Mouse (Mus musculus): ENCODE data around the gene C2. TPM values are rescaled to one million over a fixed set of nuclear protein-coding genes. Genes with fewer than 3 reads are reported as not detected.
A peak's percentile ranks its signal among the peaks of the same experiment; 100 is the strongest.
"Not testable (repeated sequence)": the region's sequence is repeated elsewhere in the genome, so short reads cannot be mapped to it uniquely, and the experiment has no call there.

The C2 gene
- polyA plus RNA-seq, 1 experiment from 2014 or later = 8.2 TPM

GRCm38 (mm10) chr17:34902895-34903294 is 4.8 kb upstream of the C2 start:
- Histone ChIP-seq H3K4me1 (peaks cover 27% of the 10 kb centered on the region), H3K9ac (no peak overlapping the region), H3K9me3 (replicated peaks) (no peaks in the 10 kb centered on the region), H3K36me3 (peaks cover 66% of the 10 kb centered on the region), H3K27ac (no peak overlapping the region), H3K4me2 (no peak overlapping the region), H3K4me3 (no peak overlapping the region), H3K27me3 (replicated peaks) (no peaks in the 10 kb centered on the region)
- no peak for ATAC-seq
- 87% methylated on average over 9 of the region's 9 CpGs for WGBS (ENCODE audit: insufficient replicate concordance)

- H3K9me3 ChIP-seq (replicated peaks); H3K9ac ChIP-seq; H3K27ac ChIP-seq; H3K4me3 ChIP-seq; ATAC-seq; H3K4me2 ChIP-seq; H3K27me3 ChIP-seq (replicated peaks): not testable (repeated sequence)
- Histone ChIP-seq H3K4me1 (peaks cover 37% of the 10 kb centered on the region), H3K36me3 (peaks cover 56% of the 10 kb centered on the region)
- 80% methylated on average over 7 of the region's 10 CpGs for WGBS (ENCODE audit: insufficient replicate concordance)
These were observed 3.9 kb upstream of the C2 start for GRCm38 (mm10) chr17:34901948-34902347.

- H3K4me3 ChIP-seq; H3K27me3 ChIP-seq (replicated peaks); H3K27ac ChIP-seq; ATAC-seq; H3K9ac ChIP-seq; H3K9me3 ChIP-seq (replicated peaks): not testable (repeated sequence)
- peaks cover 53% of the 10 kb centered on the region for H3K36me3 ChIP-seq
- H3K4me1 ChIP-seq = peaks cover 48% of the 10 kb centered on the region
- peak overlapping the region; percentile 100; the same call in 1 of the 2 replicates for H3K4me2 ChIP-seq
These were observed 2.8 kb upstream of the C2 start for GRCm38 (mm10) chr17:34900826-34901225.

- 3% methylated on average over 5 of the region's 5 CpGs for WGBS (ENCODE audit: insufficient replicate concordance)
- peak overlapping the region; percentile 87 for H3K4me3 ChIP-seq
- no peaks in the 10 kb centered on the region for H3K27me3 ChIP-seq (replicated peaks)
- no peaks in the 10 kb centered on the region for H3K9me3 ChIP-seq (replicated peaks)
- ATAC-seq = no peak
- peak overlapping the region; percentile 88 for H3K27ac ChIP-seq
- H3K9ac ChIP-seq = peak overlapping the region; percentile 93
- peaks cover 49% of the 10 kb centered on the region for H3K36me3 ChIP-seq
- H3K4me2 ChIP-seq = peak overlapping the region; percentile 100
- peaks cover 57% of the 10 kb centered on the region for H3K4me1 ChIP-seq
These were observed 1.8 kb upstream of the C2 start for GRCm38 (mm10) chr17:34899890-34900243.

GRCm38 (mm10) chr17:34899053-34899889 is 1.2 kb upstream of the C2 start:
- peak; percentile 7; the same call in 1 of the 2 replicates for ATAC-seq
- Histone ChIP-seq H3K4me1 (peaks cover 63% of the 10 kb centered on the region), H3K4me2 (peak overlapping the region; percentile 100), H3K9ac (peak overlapping the region; percentile 93), H3K4me3 (peak overlapping the region; percentile 87), H3K36me3 (peaks cover 43% of the 10 kb centered on the region), H3K27ac (peak overlapping the region; percentile 88), H3K27me3 (replicated peaks) (no peaks in the 10 kb centered on the region), H3K9me3 (replicated peaks) (no peaks in the 10 kb centered on the region)
- WGBS (ENCODE audit: insufficient replicate concordance) = 3% methylated on average over 42 of the region's 45 CpGs

GRCm38 (mm10) chr17:34898706-34899052 is 614 bp upstream of the C2 start:
- H3K27me3 ChIP-seq (replicated peaks) = no peaks in the 10 kb centered on the region
- peak overlapping the region; percentile 93 for H3K9ac ChIP-seq
- H3K36me3 ChIP-seq = peaks cover 37% of the 10 kb centered on the region
- peaks cover 68% of the 10 kb centered on the region for H3K4me1 ChIP-seq
- no peaks in the 10 kb centered on the region for H3K9me3 ChIP-seq (replicated peaks)
- peak overlapping the region; percentile 87 for H3K4me3 ChIP-seq
- ATAC-seq = no peak
- H3K4me2 ChIP-seq = peak overlapping the region; percentile 100
- H3K27ac ChIP-seq = peak overlapping the region; percentile 88
- WGBS (ENCODE audit: insufficient replicate concordance) = 1% methylated on average over 31 of the region's 47 CpGs

GRCm38 (mm10) chr17:34897373-34898159 is 499 bp downstream of the C2 start:
- 7% methylated on average over 10 of the region's 10 CpGs for WGBS (ENCODE audit: insufficient replicate concordance)
- H3K36me3 ChIP-seq = peaks cover 26% of the 10 kb centered on the region
- peak overlapping the region; percentile 88 for H3K27ac ChIP-seq
- H3K4me2 ChIP-seq = peak overlapping the region; percentile 100
- ATAC-seq = no peak
- peaks cover 73% of the 10 kb centered on the region for H3K4me1 ChIP-seq
- peak overlapping the region; percentile 93 for H3K9ac ChIP-seq
- peak overlapping the region; percentile 87 for H3K4me3 ChIP-seq
- H3K9me3 ChIP-seq (replicated peaks) = no peaks in the 10 kb centered on the region
- no peaks in the 10 kb centered on the region for H3K27me3 ChIP-seq (replicated peaks)

GRCm38 (mm10) chr17:34896366-34896765 is 1.7 kb downstream of the C2 start:
- Histone ChIP-seq H3K4me2 (peak overlapping the region; percentile 100), H3K4me3 (no peak overlapping the region), H3K4me1 (peaks cover 73% of the 10 kb centered on the region)

GRCm38 (mm10) chr17:34895724-34896123 is 2.3 kb downstream of the C2 start:
- no peaks in the 10 kb centered on the region for H3K27me3 ChIP-seq (replicated peaks)
- peak overlapping the region; percentile 90 for H3K27ac ChIP-seq
- no peak overlapping the region; the same call in 1 of the 2 replicates for H3K9ac ChIP-seq

More at GRCm38 (mm10) chr17:34896366-34896765, 1.7 kb downstream of the C2 start:
- Histone ChIP-seq H3K36me3 (peaks cover 18% of the 10 kb centered on the region), H3K27ac (no peak overlapping the region; the same call in 1 of the 2 replicates), H3K27me3 (replicated peaks) (no peaks in the 10 kb centered on the region), H3K9me3 (replicated peaks) (no peaks in the 10 kb centered on the region), H3K9ac (no peak overlapping the region)
- 71% methylated on average over 17 of the region's 17 CpGs for WGBS (ENCODE audit: insufficient replicate concordance)
- ATAC-seq = no peak

GRCm38 (mm10) chr17:34894801-34895530 is 3.1 kb downstream of the C2 start:
- H3K27me3 ChIP-seq (replicated peaks) = no peaks in the 10 kb centered on the region
- peak overlapping the region; percentile 90 for H3K27ac ChIP-seq
- peak overlapping the region; percentile 91 for H3K9ac ChIP-seq
- peaks cover 66% of the 10 kb centered on the region for H3K4me1 ChIP-seq
- ATAC-seq = no peak
- WGBS (ENCODE audit: insufficient replicate concordance) = 16% methylated on average over 48 of the region's 51 CpGs
- H3K4me3 ChIP-seq = peak overlapping the region; percentile 80
- peaks cover 14% of the 10 kb centered on the region for H3K36me3 ChIP-seq
- H3K9me3 ChIP-seq (replicated peaks) = no peaks in the 10 kb centered on the region
- peak overlapping the region; percentile 100 for H3K4me2 ChIP-seq

More at GRCm38 (mm10) chr17:34895724-34896123, 2.3 kb downstream of the C2 start:
- 89% methylated on average over 15 of the region's 15 CpGs for WGBS (ENCODE audit: insufficient replicate concordance)
- no peak for ATAC-seq
- H3K36me3 ChIP-seq = peaks cover 14% of the 10 kb centered on the region
- H3K4me2 ChIP-seq = peak overlapping the region; percentile 100
- H3K4me1 ChIP-seq = peaks cover 73% of the 10 kb centered on the region
- 0 out of 2 replicates have a peak overlapping the region, but pooled peaks have one; percentile 80 for H3K4me3 ChIP-seq
- no peaks in the 10 kb centered on the region for H3K9me3 ChIP-seq (replicated peaks)

- peaks cover 60% of the 10 kb centered on the region for H3K4me1 ChIP-seq
- under 1% methylated on average over 18 of the region's 51 CpGs for WGBS (ENCODE audit: insufficient replicate concordance)
- ATAC-seq = peak; percentile 85
These were observed 3.9 kb downstream of the C2 start for GRCm38 (mm10) chr17:34894074-34894597.

More at GRCm38 (mm10) chr17:34894074-34894597, 3.9 kb downstream of the C2 start:
- H3K27ac ChIP-seq = peak overlapping the region; percentile 90
- no peaks in the 10 kb centered on the region for H3K27me3 ChIP-seq (replicated peaks)
- H3K9me3 ChIP-seq (replicated peaks) = no peaks in the 10 kb centered on the region
- peak overlapping the region; percentile 91 for H3K9ac ChIP-seq
- H3K36me3 ChIP-seq = peaks cover 14% of the 10 kb centered on the region
- H3K4me3 ChIP-seq = peak overlapping the region; percentile 80
- H3K4me2 ChIP-seq = peak overlapping the region; percentile 100
